Mouse (Mus musculus) kidney, adult 2 months (tissue): ENCODE results near the gene Arrdc4. TPM values are rescaled to one million over a fixed set of nuclear protein-coding genes. Genes with fewer than 3 reads are reported as not detected.

Source experiments
- DNase-seq: peaks from one replicate; pipeline ENCODE4 v3.0.0; 2021
- H3K27ac ChIP-seq: fragments of 200-500 bp; 2 replicates; pipeline ENCODE4 v1.5.1; 2012; ENCODE audit warnings: low read depth, low read length, control low read depth, inconsistent platforms; ENCODE audit not compliant: insufficient read depth
- H3K27me3 ChIP-seq: fragments of 200-500 bp; replicated peaks from 2 replicates; pipeline ENCODE4 v1.6.1; 2012; ENCODE audit warnings: mild to moderate bottlenecking, moderate library complexity, low read length, inconsistent platforms; ENCODE audit not compliant: control insufficient read depth, insufficient read depth
- H3K36me3 ChIP-seq: fragments of 200-500 bp; 2 replicates; pipeline ENCODE4 v1.6.1; 2012; ENCODE audit warnings: mild to moderate bottlenecking, moderate library complexity, low read length, inconsistent platforms; ENCODE audit not compliant: control insufficient read depth, insufficient read depth
- H3K4me1 ChIP-seq: fragments of 200-500 bp; 2 replicates; pipeline ENCODE4 v1.6.1; 2011; ENCODE audit warnings: low read length; ENCODE audit not compliant: control insufficient read depth, insufficient read depth
- H3K4me3 ChIP-seq: fragments of 200-500 bp; 2 replicates; pipeline ENCODE4 v1.5.1; 2011; ENCODE audit warnings: mild to moderate bottlenecking, low read depth, low read length, control low read depth; ENCODE audit not compliant: insufficient read depth
- CTCF ChIP-seq: fragments of 200-500 bp; conservative IDR thresholded peaks from 2 replicates; pipeline ENCODE4 v1.5.1; 2011; ENCODE audit warnings: low read depth, mild to moderate bottlenecking, control low read depth, low read length, moderate library complexity, mixed read lengths; ENCODE audit not compliant: insufficient read depth, insufficient read length
- POLR2A ChIP-seq: fragments of 200-500 bp; IDR thresholded peaks from one replicate; pipeline ENCODE4 v1.6.1; 2011; ENCODE audit warnings: low read depth, low read length, control low read depth
- WGBS: fragments of 180-500 bp; shearing (Covaris S2); methylation state at CpG from one replicate; pipeline ENCODE4 v1.1.7; 2018; 5-methylcytosine and 5-hydroxymethylcytosine counted together
- polyA plus RNA-seq: library from polyadenylated mRNA; depleted of rRNA; stranded (reverse); fragments of >200 nt; gene quantifications from 2 replicates; pipeline ENCODE4 v1.2.3, GENCODE M21; 2012

Arrdc4 gene
- polyA plus RNA-seq, 1 experiment: 6.8 TPM

GRCm38 (mm10) chr7:68712928-68713327 lies 36.1 kb downstream of the Arrdc4 start:
- H3K27me3 ChIP-seq: no peaks in the 10 kb centered on the region
- TF ChIP-seq POLR2A (no peak), CTCF (no peak)
- no peak overlapping the region for H3K27ac ChIP-seq
- H3K4me3 ChIP-seq: no peak overlapping the region
- no peak for DNase-seq
- peaks cover 11% of the 10 kb centered on the region for H3K4me1 ChIP-seq
- H3K36me3 ChIP-seq: no peaks in the 10 kb centered on the region
- WGBS: 71% methylated on average over 1 of the region's 1 CpGs

- no peaks in the 10 kb centered on the region for H3K27me3 ChIP-seq
- WGBS: 72% methylated on average over 3 of the region's 3 CpGs
- no peaks in the 10 kb centered on the region for H3K36me3 ChIP-seq
- H3K4me3 ChIP-seq: no peak overlapping the region
- TF ChIP-seq POLR2A: no peak
- no peak for TF ChIP-seq CTCF
- H3K4me1 ChIP-seq: peaks cover 6% of the 10 kb centered on the region
- no peak for DNase-seq
- H3K27ac ChIP-seq: no peak overlapping the region
These were observed 36.6 kb downstream of the Arrdc4 start for GRCm38 (mm10) chr7:68712425-68712824.

DNA sequence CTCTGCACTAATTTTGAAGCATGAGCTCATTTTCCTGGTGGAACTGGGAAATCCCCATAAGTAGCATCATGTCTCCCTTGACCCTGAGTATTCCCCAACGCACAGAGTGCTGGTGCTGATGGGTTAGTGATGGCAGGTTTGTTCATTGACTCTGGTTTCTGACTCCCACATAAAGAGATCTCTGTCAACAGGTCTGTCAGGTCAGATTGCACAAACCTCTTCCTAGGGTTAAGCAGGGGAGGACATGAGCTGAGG lies 39.8 kb downstream of the Arrdc4 start:
- no peaks in the 10 kb centered on the region for H3K27me3 ChIP-seq
- H3K4me3 ChIP-seq: no peak overlapping the region
- no peaks in the 10 kb centered on the region for H3K36me3 ChIP-seq
- H3K27ac ChIP-seq: no peak overlapping the region
- TF ChIP-seq POLR2A: no peak
- no peak for TF ChIP-seq CTCF
- no peak for DNase-seq
- 50% methylated on average over 1 of the region's 1 CpGs for WGBS
- H3K4me1 ChIP-seq: peaks cover 4% of the 10 kb centered on the region; the same call in 1 of the 2 replicates

DNA sequence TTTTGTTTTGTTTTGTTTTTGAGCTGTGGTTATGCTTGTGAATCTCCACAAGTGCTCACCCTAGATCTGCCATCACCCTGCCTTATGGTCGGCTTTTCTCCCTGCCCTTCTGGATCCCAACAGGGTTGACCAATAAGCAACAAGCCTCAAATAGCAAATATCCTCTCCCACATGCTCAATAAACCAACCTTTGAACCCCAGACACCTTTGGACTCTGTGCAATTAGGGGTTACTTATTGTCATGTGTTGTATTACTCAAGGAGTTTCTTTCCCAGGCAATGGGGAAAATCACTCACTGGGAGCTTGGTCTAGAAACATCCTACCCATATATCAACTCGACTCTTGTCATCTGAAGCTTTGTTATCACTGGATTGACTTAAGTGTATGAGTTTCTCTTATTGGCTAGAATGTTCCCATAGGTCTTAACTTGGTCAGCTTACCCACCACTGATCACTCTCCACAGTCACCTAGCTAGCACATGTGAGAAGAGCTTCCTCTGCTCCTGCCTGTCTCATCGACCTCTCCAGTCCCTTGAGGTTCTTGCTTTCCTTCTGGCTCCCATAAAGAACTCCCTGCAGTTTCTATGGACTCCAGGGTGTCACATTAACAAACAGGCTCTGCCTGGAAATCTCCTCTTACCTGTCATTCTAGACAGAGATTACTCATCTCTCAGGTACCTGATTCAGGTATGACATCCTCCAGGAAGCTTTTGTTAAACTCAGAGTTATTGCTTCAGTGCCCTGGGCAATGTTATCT lies 40.3 kb downstream of the Arrdc4 start:
- Histone ChIP-seq H3K4me3 (no peak overlapping the region), H3K27ac (no peak overlapping the region), H3K27me3 (no peaks in the 10 kb centered on the region), H3K4me1 (peaks cover 4% of the 10 kb centered on the region; the same call in 1 of the 2 replicates), H3K36me3 (no peaks in the 10 kb centered on the region)
- peak; percentile 71 for DNase-seq
- WGBS: 74% methylated on average over 3 of the region's 3 CpGs
- no peak for TF ChIP-seq POLR2A
- TF ChIP-seq CTCF: no peak

DNA sequence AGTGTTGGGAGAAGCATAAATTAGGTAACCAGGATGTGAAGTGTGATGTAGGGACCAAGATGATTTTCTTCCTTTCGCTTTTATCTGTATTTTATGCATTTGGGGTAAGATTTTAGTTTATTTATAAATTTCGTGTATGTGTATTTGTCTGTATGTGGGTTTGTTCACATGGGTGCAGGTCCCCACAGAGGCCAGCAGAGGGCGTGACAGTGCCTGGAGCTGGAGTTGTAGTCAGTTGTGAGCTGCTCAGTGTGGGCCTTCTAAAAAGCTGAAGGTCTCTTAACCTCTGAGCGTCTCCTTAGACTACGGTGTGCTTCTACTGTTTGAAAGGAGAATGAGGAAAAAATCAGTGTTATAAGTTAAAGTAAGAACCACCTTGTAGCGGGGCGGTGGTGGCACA lies 43.9 kb downstream of the Arrdc4 start:
- Histone ChIP-seq H3K27me3 (no peaks in the 10 kb centered on the region), H3K4me1 (peaks cover 4% of the 10 kb centered on the region; the same call in 1 of the 2 replicates), H3K36me3 (no peaks in the 10 kb centered on the region), H3K27ac (no peak overlapping the region), H3K4me3 (no peak overlapping the region)
- no peak for DNase-seq
- 96% methylated on average over 7 of the region's 7 CpGs for WGBS
- TF ChIP-seq POLR2A (no peak), CTCF (peak; percentile 44)

- H3K36me3 ChIP-seq: no peaks in the 10 kb centered on the region
- H3K4me3 ChIP-seq: no peak overlapping the region
- 88% methylated on average over 3 of the region's 3 CpGs for WGBS
- H3K27ac ChIP-seq: no peak overlapping the region
- H3K4me1 ChIP-seq: peaks cover 2% of the 10 kb centered on the region
- DNase-seq: no peak
- TF ChIP-seq POLR2A (no peak), CTCF (no peak)
- H3K27me3 ChIP-seq: no peaks in the 10 kb centered on the region
These were observed 51.7 kb downstream of the Arrdc4 start for GRCm38 (mm10) chr7:68697313-68697712.

GRCm38 (mm10) chr7:68696908-68697307 lies 52.1 kb downstream of the Arrdc4 start:
- Histone ChIP-seq H3K27ac (no peak overlapping the region), H3K4me1 (peaks cover 2% of the 10 kb centered on the region), H3K27me3 (no peaks in the 10 kb centered on the region), H3K4me3 (no peak overlapping the region), H3K36me3 (no peaks in the 10 kb centered on the region)
- WGBS: 30% methylated on average over 6 of the region's 6 CpGs
- peak; percentile 58 for DNase-seq
- TF ChIP-seq CTCF (no peak), POLR2A (no peak)
